In genomic region chr13:82595566-82595965, GRCm38 (mm10) we compare ENCODE assay signal across 23 mouse cellular contexts.
DNase-seq lines count a peak whose midpoint lies in the region; ATAC-seq lines count a peak whose summit lies in the region.
"Had no signal": no experiment of that assay in that cellular context is flagged by ENCODE, and none has a peak within 500 bp of the region (broad histone marks: within the 10 kb centered on the region; RNA-seq: fewer than 3 reads in every experiment).

No protein-coding gene starts in this region.

- H3K4me1 ChIP-seq in midbrain, embryonic 11.5 days (ENCODE audit: control insufficient read depth, insufficient read depth, low read length) = no peaks in the 10 kb centered on the region
- no peaks in the 10 kb centered on the region for H3K4me1 ChIP-seq in midbrain, embryonic 16.5 days (ENCODE audit: control insufficient read depth, insufficient read depth, low read length)
- H3K4me1 ChIP-seq: embryonic facial prominence, embryonic 10.5 days; embryonic facial prominence, embryonic 12.5 days; forebrain, embryonic 13.5 days; forebrain, embryonic 15.5 days had no signal

- H3K4me2 ChIP-seq in midbrain, embryonic 11.5 days = no peak overlapping the region
- no peak overlapping the region for H3K4me2 ChIP-seq in midbrain, embryonic 16.5 days (ENCODE audit: low read length)
- H3K4me2 ChIP-seq: embryonic facial prominence, embryonic 12.5 days; forebrain, embryonic 13.5 days; forebrain, embryonic 15.5 days had no signal

- H3K36me3 ChIP-seq in midbrain, embryonic 11.5 days (ENCODE audit: control insufficient read depth, insufficient read depth, low read length) = no peaks in the 10 kb centered on the region
- no peaks in the 10 kb centered on the region for H3K36me3 ChIP-seq in midbrain, embryonic 16.5 days (ENCODE audit: control insufficient read depth, insufficient read depth, low read length)
- H3K36me3 ChIP-seq: embryonic facial prominence, embryonic 10.5 days; embryonic facial prominence, embryonic 12.5 days; forebrain, embryonic 15.5 days; G1E had no signal

- ATAC-seq in midbrain, embryonic 11.5 days (ENCODE audit: low FRiP score) = no peak
- ATAC-seq in midbrain, embryonic 16.5 days = no peak
- ATAC-seq: activated CD4-positive, CD25-positive, alpha-beta regulatory T cell, adult 4 months; forebrain, embryonic 13.5 days; forebrain, embryonic 15.5 days; Patski had no signal

- no peaks in the 10 kb centered on the region for H3K9me3 ChIP-seq in midbrain, embryonic 11.5 days (ENCODE audit: control insufficient read depth, low read length)
- H3K9me3 ChIP-seq in midbrain, embryonic 16.5 days (replicated peaks; ENCODE audit: control insufficient read depth, low read length, poor library complexity, severe bottlenecking) = no peaks in the 10 kb centered on the region
- H3K9me3 ChIP-seq: embryonic facial prominence, embryonic 10.5 days; embryonic facial prominence, embryonic 12.5 days; forebrain, embryonic 13.5 days; forebrain, embryonic 15.5 days; G1E had no signal

- H3K27ac ChIP-seq in midbrain, embryonic 11.5 days (ENCODE audit: low read depth, low read length) = no peak overlapping the region
- H3K27ac ChIP-seq in midbrain, embryonic 16.5 days (ENCODE audit: low read length) = no peak overlapping the region
- H3K27ac ChIP-seq: embryonic facial prominence, embryonic 10.5 days; embryonic facial prominence, embryonic 12.5 days; forebrain, embryonic 13.5 days; forebrain, embryonic 15.5 days had no signal

- intact Hi-C loops in gastrocnemius, postnatal 14 days (cut with DNase I; ENCODE audit: low total_unique reads) = no loop called here
- intact Hi-C loops in gastrocnemius, postnatal 36 days (cut with DNase I) = no loop called here

- no peaks in the 10 kb centered on the region for H3K27me3 ChIP-seq in midbrain, embryonic 11.5 days (ENCODE audit: control insufficient read depth, insufficient read depth, low read length)
- H3K27me3 ChIP-seq in midbrain, embryonic 16.5 days (ENCODE audit: control insufficient read depth, insufficient read depth, low read depth, low read length) = no peaks in the 10 kb centered on the region
- H3K27me3 ChIP-seq: embryonic facial prominence, embryonic 12.5 days; forebrain, embryonic 13.5 days; forebrain, embryonic 15.5 days; Patski had no signal

- peak; percentile 73 for DNase-seq in gastrocnemius, adult 18-20 months (ENCODE audit: low spot score)
- no peak for DNase-seq in gastrocnemius, postnatal 14 days
- peak; percentile 4 for DNase-seq in gastrocnemius, postnatal 25 days
- DNase-seq in gastrocnemius, postnatal 36 days = no peak
- peak; percentile 19 for DNase-seq in midbrain, embryonic 11.5 days (ENCODE audit: low spot score, missing footprints)
- DNase-seq in skeletal muscle tissue, adult 2 months (ENCODE audit: low read depth, low spot score) = peak; percentile 79
- no peak for DNase-seq in thymus, adult 18-20 months
- DNase-seq: adrenal gland, adult 8-10 months; adrenal gland, postnatal 14 days; adrenal gland, postnatal 36 days; cerebellum, adult 11-12 months; cerebellum, adult 2 months; cerebellum, adult 9-10 months; cerebellum, postnatal 10 days; cerebellum, postnatal 25 days had no signal

- H3K4me3 ChIP-seq in midbrain, embryonic 11.5 days (ENCODE audit: low read depth, low read length) = no peak overlapping the region
- H3K4me3 ChIP-seq in midbrain, embryonic 16.5 days (ENCODE audit: low read depth, low read length) = no peak overlapping the region
- H3K4me3 ChIP-seq: embryonic facial prominence, embryonic 10.5 days; embryonic facial prominence, embryonic 12.5 days; forebrain, embryonic 13.5 days; forebrain, embryonic 15.5 days had no signal

- H3K9ac ChIP-seq in midbrain, embryonic 11.5 days (ENCODE audit: low read length) = no peak overlapping the region
- H3K9ac ChIP-seq in midbrain, embryonic 16.5 days (ENCODE audit: low read depth, low read length) = no peak overlapping the region
- H3K9ac ChIP-seq: embryonic facial prominence, embryonic 12.5 days; forebrain, embryonic 13.5 days; forebrain, embryonic 15.5 days had no signal

Comparison
In these comparisons a context has a peak if more than half of its experiments do, and no peak if none do; other contexts are left out.
1. DNase-seq: peak in gastrocnemius, adult 18-20 months (single experiment), gastrocnemius, postnatal 25 days (single experiment), midbrain, embryonic 11.5 days (single experiment) and skeletal muscle tissue, adult 2 months (single experiment); none in gastrocnemius, postnatal 14 days (single experiment), gastrocnemius, postnatal 36 days (0 of 2) and thymus, adult 18-20 months (0 of 2).